Mouse (Mus musculus): ENCODE data around the gene 5830473C10Rik.

DNA sequence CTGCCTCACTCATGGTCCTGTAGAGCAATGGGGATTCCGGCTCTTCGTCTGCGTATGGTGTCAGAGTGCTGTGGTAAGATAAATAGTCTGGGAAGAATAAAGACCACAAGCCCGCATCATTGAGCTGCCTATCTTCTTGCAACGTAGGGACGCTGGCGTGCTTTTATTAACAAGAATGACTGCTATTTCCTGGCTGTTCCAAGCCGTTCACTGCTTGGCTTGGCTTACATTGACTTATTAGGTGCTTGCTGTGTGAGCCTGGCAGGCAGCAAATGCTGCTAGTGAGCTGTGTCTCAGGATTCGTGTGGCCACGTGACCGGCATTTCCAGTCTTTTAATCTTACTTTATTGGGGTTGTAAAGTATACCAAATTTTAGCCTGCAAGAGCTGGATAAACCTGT, 48.0 kb downstream of the 5830473C10Rik start:
- TF ChIP-seq TCF3 (IDR thresholded peaks at IDR 0.05; ENCODE audit: insufficient read length, low read depth) (no peak), POLR2A (IDR thresholded peaks at IDR 0.05; ENCODE audit: insufficient read length, low read depth) (no peak), E2F4 (IDR thresholded peaks at IDR 0.05; ENCODE audit: insufficient read depth) (no peak), MAX (IDR thresholded peaks at IDR 0.05; ENCODE audit: low read depth) (no peak)
